Mouse (Mus musculus) kidney, adult 10 weeks (tissue): ENCODE measurements around the gene Rac3. TPM values are rescaled to one million over a fixed set of nuclear protein-coding genes. Genes with fewer than 3 reads are reported as not detected.

ENCODE experiments used
- polyA plus RNA-seq: library from polyadenylated mRNA; stranded (reverse); fragments of 350-450 nt; fragmentation: Illumina TruSeq; extraction: RNeasy Lipid Tissue Mini Kit (QIAGEN cat#74804); gene quantifications from one replicate; pipeline ENCODE4 v1.2.3, GENCODE M21; 2014; ENCODE audit warnings: low read depth, low replicate concordance

Rac3 gene
- polyA plus RNA-seq: not detected

DNA sequence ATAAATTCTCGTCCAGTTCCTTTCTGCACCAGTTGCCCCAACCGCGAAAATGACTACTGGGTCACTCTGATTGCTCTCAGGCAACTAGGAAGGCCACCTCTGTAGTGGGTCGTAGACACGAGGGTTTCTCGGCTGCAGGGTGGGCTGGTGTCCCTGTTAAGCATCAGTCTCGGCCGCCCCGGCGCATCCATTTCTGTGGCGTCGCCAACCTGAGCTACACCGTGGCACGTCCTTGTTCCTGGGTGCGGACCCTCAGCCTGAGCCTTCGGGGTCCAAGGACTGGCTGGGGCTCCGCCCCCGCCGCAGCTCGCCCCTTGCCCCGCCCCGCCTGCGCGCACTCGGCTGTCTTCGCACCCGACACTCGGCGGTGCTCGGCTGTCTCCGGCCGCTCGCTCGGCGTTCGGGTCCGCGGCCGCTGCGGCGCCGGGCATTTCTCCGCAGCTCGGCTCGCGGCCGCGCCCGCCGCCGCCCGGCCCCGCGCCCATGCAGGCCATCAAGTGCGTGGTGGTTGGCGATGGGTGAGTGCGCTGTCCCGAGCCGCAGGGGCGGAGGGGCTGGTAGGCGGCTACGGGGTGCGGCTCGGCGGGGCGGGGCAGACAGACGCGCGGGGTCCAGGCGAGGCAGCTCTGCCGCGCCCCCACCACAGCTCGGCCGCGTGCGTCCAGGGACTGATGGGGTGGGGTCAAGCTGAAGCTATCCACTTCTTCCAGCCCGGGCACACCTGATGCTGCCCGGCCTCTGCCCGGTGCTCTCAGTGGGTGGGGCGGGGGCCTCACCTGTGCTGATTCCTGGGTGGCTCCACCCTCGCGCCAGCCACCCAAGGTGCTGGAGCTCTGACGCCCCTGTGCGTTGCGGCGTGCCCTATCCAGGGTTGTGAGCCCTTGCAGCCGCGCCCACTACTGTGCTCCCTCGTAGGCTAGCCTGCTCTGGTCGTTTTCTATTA lies at the start of gene Rac3:
Rac3 (plus strand) TSS at position 347 of the 943 bp plus-strand sequence.

DNA sequence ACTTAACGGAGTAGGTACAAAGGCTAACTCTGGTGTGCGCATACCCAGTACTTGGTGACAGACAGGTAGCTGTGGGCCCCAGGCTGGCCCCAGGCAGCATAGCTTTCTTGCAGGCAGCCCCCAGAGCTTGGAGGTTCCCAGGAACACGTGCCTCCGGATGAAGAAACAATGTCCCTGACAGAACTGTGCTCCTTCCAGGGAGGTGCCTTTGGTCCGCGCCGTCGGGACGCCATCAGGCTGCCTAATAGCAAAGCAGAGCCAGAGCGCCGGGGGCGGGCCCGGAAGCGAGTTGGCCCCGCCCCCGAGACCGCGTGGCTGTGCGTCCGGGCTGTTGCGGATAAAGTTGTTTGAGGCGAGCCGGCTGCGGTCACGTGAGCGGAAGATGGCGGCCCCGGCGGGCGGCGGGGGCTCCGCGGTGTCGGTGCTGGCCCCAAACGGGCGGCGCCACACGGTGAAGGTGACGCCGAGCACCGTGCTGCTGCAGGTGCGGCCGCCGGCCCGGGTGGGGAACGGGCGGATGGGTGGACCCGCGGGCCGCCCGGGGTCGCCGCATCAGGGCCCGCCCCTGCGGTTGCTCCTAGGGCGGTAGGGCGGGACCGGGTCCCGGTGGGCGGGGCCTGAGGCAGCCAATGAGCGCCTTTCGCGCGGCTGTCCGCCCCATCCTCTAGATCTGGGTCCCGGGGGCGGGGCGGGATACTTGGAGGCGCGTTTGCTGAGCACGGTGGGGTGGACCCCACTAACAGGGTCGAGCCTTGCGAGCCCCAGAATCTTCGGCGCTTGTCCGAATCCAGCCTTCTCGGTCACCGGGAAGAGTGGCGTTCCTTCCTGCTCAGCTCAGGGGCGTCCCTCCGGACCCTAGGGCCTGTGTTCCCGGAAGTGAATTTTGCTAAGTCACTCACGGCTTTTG lies 48.3 kb upstream of the Rac3 start, which contains the start of gene Aspscr1:
Aspscr1 (plus strand) TSS at position 287 of the 907 bp plus-strand sequence.

DNA sequence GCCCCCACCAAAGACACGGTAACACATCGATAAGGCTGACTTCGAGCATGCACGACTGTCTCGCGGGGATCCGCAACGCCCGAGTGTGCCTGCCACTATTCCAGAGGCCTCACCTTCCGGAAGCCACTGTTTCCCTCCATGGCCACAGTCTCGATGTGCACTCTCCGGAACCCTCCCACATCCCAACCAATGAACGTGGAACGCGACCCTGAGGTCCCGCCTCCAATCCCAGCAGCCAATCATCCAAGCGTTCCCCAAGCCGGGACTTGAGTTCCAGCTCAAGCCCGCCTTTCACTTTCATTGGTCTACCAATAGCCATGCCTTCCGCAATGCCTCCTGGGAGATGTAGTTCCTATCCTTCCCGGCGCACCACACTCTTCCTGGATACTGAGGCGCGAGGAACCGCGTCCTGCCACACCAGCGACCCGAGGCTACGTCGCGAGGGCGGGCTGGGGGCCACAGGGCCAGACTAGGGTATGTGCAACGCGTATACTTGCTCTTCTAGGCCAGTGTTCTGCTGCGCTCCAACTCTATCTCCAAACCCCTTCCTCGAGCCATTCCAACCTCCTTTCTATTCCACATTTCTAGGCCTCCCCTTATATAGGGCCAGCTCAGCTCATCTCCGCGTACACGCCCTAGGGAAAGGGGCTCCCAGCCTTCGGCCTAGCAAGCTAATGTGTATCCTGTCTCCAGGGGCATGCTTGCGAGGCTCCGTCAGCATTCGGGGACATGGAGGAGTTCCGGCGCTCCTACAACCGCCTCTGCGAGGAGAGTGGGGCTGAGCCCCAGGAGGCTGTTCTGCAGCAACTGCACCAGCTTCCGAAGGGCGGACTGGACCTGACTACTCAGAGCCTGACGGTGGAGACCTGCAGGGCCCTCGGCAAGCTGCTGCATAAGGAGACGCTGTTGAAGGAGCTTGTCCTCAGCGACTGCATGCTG lies 7.4 kb upstream of the Rac3 start, which contains the start of the genes Cenpx and Lrrc45:
Cenpx (minus strand) TSS at position 159 of the 939 bp plus-strand sequence.
Lrrc45 (plus strand) TSS at position 346 of the 939 bp plus-strand sequence.

DNA sequence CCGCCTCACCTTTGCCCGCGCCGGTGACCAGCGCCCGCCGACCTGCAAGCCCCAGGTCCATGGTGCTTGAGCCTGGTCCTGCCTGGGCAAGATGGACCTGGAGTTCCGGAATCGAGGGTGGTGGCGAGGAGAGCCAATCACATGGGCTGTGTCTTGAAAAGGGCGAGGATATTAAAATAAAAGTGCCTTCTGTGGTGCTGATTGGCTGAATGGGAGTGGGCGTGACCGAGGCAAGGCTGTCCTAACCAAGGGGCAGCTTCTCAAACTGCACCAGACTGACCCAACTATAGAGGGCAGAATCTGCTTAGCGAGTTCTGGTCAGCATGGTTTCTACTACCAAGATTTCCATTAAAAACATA lies 5.9 kb downstream of the Rac3 start, which contains the start of gene Dcxr:
Dcxr (minus strand) TSS at position 113 of the 359 bp plus-strand sequence.

DNA sequence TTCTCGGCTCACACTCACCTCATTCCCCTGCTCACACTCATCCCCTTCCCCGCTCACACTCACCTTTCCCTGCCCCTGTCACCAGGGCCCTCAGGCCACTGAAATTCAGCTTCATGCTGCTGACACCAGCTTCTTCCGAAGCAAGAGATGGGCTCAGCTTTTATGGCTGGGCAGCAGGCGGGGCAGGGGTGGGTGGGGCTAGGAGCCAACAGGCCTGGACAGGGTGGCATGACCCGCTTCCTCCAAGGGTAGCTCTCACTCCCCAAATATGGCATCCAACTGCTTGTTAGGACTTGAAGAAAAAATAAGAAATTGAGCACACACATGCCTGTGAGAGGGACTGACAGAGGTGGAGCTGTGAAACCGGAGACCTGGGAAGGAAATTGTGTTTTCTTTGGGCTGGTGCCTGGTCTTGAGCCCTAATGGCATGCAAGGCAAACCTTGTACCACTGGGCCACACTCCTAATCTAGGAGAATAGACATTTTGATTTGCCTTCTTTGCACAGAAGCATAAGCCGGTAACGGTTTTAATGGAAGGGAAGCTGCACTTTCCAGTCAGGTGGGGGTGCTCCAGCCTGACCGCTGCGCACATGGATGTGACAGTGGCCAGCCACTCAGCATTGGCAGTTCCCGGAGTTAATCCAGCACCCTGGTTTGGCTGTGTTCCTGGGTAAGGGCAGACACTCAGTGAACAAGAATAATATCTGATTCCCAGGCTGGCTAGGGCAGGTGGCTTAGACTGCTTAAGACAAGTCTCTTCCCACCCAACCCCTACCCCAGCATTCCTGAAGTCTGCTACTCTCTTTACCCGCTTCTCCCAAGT lies 10.8 kb downstream of the Rac3 start, which contains the start of gene Cbr2:
Cbr2 (minus strand) TSS at position 257 of the 823 bp plus-strand sequence.

DNA sequence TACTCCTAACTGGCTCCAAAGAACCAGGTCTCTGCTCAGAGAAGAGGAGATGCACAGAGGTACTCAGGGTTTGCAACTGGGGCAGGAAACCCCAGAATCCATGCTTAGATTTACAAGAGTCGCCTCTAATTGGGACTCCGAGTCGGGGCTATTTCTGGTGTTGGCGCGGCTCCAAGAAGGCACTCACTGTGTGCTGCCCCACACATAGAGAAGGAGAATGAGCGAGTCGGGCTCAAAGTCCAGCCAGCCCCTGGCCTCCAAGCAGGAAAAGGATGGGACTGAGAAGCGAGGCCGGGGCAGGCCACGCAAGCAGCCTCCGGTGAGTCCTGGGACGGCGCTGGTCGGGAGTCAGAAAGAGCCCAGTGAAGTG lies 41.4 kb downstream of the Rac3 start, which contains the start of gene Hmga1b:
Hmga1b (plus strand) TSS at position 123 of the 370 bp plus-strand sequence.

Other genes starting within 250 kb of the Rac3 start
- gene Mrpl12, start 236.9 kb upstream of the Rac3 start, polyA plus RNA-seq: 6.1 TPM
- 2.5 TPM for gene Slc25a10, start 229.6 kb upstream of the Rac3 start, polyA plus RNA-seq
- gene Gcgr, start 190.8 kb upstream of the Rac3 start, polyA plus RNA-seq: 2.3 TPM
- 0.89 TPM for gene Mcrip1, start 171.7 kb upstream of the Rac3 start, polyA plus RNA-seq
- gene Ppp1r27, start 170.3 kb upstream of the Rac3 start, polyA plus RNA-seq: not detected
- 238 TPM for gene P4hb, start 148.2 kb upstream of the Rac3 start, polyA plus RNA-seq
- 20.6 TPM for gene Arhgdia, start 139.8 kb upstream of the Rac3 start, polyA plus RNA-seq
- 11.9 TPM for gene Alyref, start 123.1 kb upstream of the Rac3 start, polyA plus RNA-seq
- 7.1 TPM for gene Anapc11, start 123.0 kb upstream of the Rac3 start, polyA plus RNA-seq
- not detected for gene Npb, start 113.0 kb upstream of the Rac3 start, polyA plus RNA-seq
- 15.0 TPM for gene Pcyt2, start 103.5 kb upstream of the Rac3 start, polyA plus RNA-seq
- 3.0 TPM for gene Sirt7, start 96.2 kb upstream of the Rac3 start, polyA plus RNA-seq
- gene Mafg, start 87.9 kb upstream of the Rac3 start, polyA plus RNA-seq: 11.3 TPM
- 0.32 TPM for gene Pycr1, start 77.7 kb upstream of the Rac3 start, polyA plus RNA-seq
- gene Myadml2, start 73.3 kb upstream of the Rac3 start, polyA plus RNA-seq: not detected
- not detected for gene Notum, start 60.3 kb upstream of the Rac3 start, polyA plus RNA-seq
- gene Aspscr1, start 48.5 kb upstream of the Rac3 start, polyA plus RNA-seq: 1.6 TPM
- gene Cenpx, start 7.7 kb upstream of the Rac3 start, polyA plus RNA-seq: 0.97 TPM
- gene Lrrc45, start 7.5 kb upstream of the Rac3 start, polyA plus RNA-seq: 0.24 TPM
- 1.3 TPM for gene Dcxr, start 5.8 kb downstream of the Rac3 start, polyA plus RNA-seq
- gene Cbr2, start 10.6 kb downstream of the Rac3 start, polyA plus RNA-seq: not detected
- not detected for gene Hmga1b, start 41.3 kb downstream of the Rac3 start, polyA plus RNA-seq
- not detected for gene Rfng, start 62.7 kb downstream of the Rac3 start, polyA plus RNA-seq
- gene Gps1, start 62.8 kb downstream of the Rac3 start, polyA plus RNA-seq: 17.3 TPM
- 7.1 TPM for gene Dus1l, start 74.9 kb downstream of the Rac3 start, polyA plus RNA-seq
- gene Fasn, start 103.1 kb downstream of the Rac3 start, polyA plus RNA-seq: 0.44 TPM
- 0.28 TPM for gene Ccdc57, start 211.4 kb downstream of the Rac3 start, polyA plus RNA-seq
- gene Slc16a3, start 227.0 kb downstream of the Rac3 start, polyA plus RNA-seq: not detected